Mouse (Mus musculus) forebrain, embryonic 11.5 days (tissue): ENCODE measurements around the gene Zfp664. TPM values are rescaled to one million over a fixed set of nuclear protein-coding genes. Genes with fewer than 3 reads are reported as not detected.
A peak's percentile ranks its signal among the peaks of the same experiment; 100 is the strongest.

ENCODE experiments used
- ATAC-seq: fragments of 200-750 bp; cut with Nextera tagmentation; replicated peaks from 2 replicates; pipeline ENCODE4 v1.8.0; 2017; ENCODE audit warnings: moderate TSS enrichment; ENCODE audit not compliant: low FRiP score
- DNase-seq: peaks from one replicate; pipeline ENCODE4 v3.0.0-alpha.2; 2017; ENCODE audit warnings: low spot score
- H3K27ac ChIP-seq: fragments of 300-500 bp; sonication (generic); 2 replicates; pipeline ENCODE4 v1.5.1; 2014; ENCODE audit warnings: low read depth, low read length
- H3K27me3 ChIP-seq: fragments of 300-500 bp; sonication (generic); 2 replicates; pipeline ENCODE4 v1.6.1; 2014; ENCODE audit warnings: mild to moderate bottlenecking, low read length, mixed read lengths; ENCODE audit not compliant: control insufficient read depth, insufficient read depth
- H3K36me3 ChIP-seq: fragments of 300-500 bp; sonication (generic); 2 replicates; pipeline ENCODE4 v1.6.1; 2014; ENCODE audit warnings: mild to moderate bottlenecking, low read length, moderate library complexity, mixed read lengths; ENCODE audit not compliant: control insufficient read depth, insufficient read depth
- H3K4me1 ChIP-seq: fragments of 300-500 bp; sonication (generic); replicated peaks from 2 replicates; pipeline ENCODE4 v1.6.1; 2014; ENCODE audit warnings: low read length, mixed read lengths; ENCODE audit not compliant: control insufficient read depth, insufficient read depth
- H3K4me2 ChIP-seq: fragments of 300-500 bp; sonication (generic); 2 replicates; pipeline ENCODE4 v1.6.1; 2014; ENCODE audit warnings: low read depth, mild to moderate bottlenecking, low read length, moderate library complexity, mixed read lengths; ENCODE audit not compliant: severe bottlenecking
- H3K4me3 ChIP-seq: fragments of 300-500 bp; sonication (generic); 2 replicates; pipeline ENCODE4 v1.5.1; 2014; ENCODE audit warnings: low read depth, low read length
- H3K9ac ChIP-seq: fragments of 300-500 bp; sonication (generic); 2 replicates; pipeline ENCODE4 v1.6.1; 2014; ENCODE audit warnings: low read length
- H3K9me3 ChIP-seq: fragments of 300-500 bp; sonication (generic); 2 replicates; pipeline ENCODE4 v1.6.1; 2016; ENCODE audit warnings: low read length, mixed read lengths; ENCODE audit not compliant: control insufficient read depth
- WGBS: fragments of 180-500 bp; shearing (Covaris S2); extraction: QIAGEN DNeasy Blood & Tissue Kit; methylation state at CpG from one replicate; pipeline ENCODE4 v1.1.7; 2014; 5-methylcytosine and 5-hydroxymethylcytosine counted together
- polyA plus RNA-seq: library from polyadenylated mRNA; unstranded; fragments of >200 nt; fragmentation: Nextera tagmentation; extraction: Ambion mirVana; gene quantifications from 2 replicates; pipeline ENCODE4 v1.2.1, GENCODE M21; 2014

The Zfp664 gene
- 139 and 166 TPM in 2 replicates for polyA plus RNA-seq

- ATAC-seq, result peak; percentile 90
- Histone ChIP-seq H3K4me2 (peak within 1 kb of the TSS; percentile 94), H3K36me3 (no peaks in the 10 kb centered on the region), H3K27ac (peak within 1 kb of the TSS; percentile 87), H3K9me3 (no peaks in the 10 kb centered on the region), H3K9ac (peak within 1 kb of the TSS; percentile 97), H3K4me1 (peaks cover 7% of the 10 kb centered on the region; the same call in 1 of the 2 replicates), H3K27me3 (peaks cover 4% of the 10 kb centered on the region), H3K4me3 (peak within 1 kb of the TSS; percentile 99)
- WGBS, result under 1% methylated on average over 76 of the region's 103 CpGs
- peak; percentile 100 for DNase-seq
Measured at GRCm38 (mm10) chr5:124862013-124862866, at the start of gene Zfp664, which contains the start of gene Ccdc92. Gene Zfp664 (plus strand): TSS chr5:124862691. Gene Ccdc92 (minus strand): TSS chr5:124862424.

- 81% methylated on average over 5 of the region's 5 CpGs for WGBS
- Histone ChIP-seq H3K4me3 (no peak overlapping the region), H3K4me2 (no peak overlapping the region), H3K9me3 (no peaks in the 10 kb centered on the region; the same call in 1 of the 2 replicates), H3K27me3 (no peaks in the 10 kb centered on the region), H3K4me1 (no peaks in the 10 kb centered on the region), H3K36me3 (no peaks in the 10 kb centered on the region), H3K9ac (no peak overlapping the region), H3K27ac (no peak overlapping the region)
- ATAC-seq (no peak), DNase-seq (no peak)
Measured at GRCm38 (mm10) chr5:124814797-124815196, 47.7 kb upstream of the Zfp664 start.

- Histone ChIP-seq H3K27ac (no peak overlapping the region), H3K4me3 (no peak overlapping the region), H3K36me3 (no peaks in the 10 kb centered on the region), H3K4me1 (no peaks in the 10 kb centered on the region), H3K27me3 (no peaks in the 10 kb centered on the region), H3K4me2 (no peak overlapping the region), H3K9ac (no peak overlapping the region), H3K9me3 (no peaks in the 10 kb centered on the region; the same call in 1 of the 2 replicates)
- WGBS, result 86% methylated on average over 15 of the region's 15 CpGs
- ATAC-seq, result no peak
- no peak for DNase-seq
Measured at GRCm38 (mm10) chr5:124817050-124817449, 45.4 kb upstream of the Zfp664 start.

- ATAC-seq, result no peak
- no peak overlapping the region for H3K4me2 ChIP-seq
- no peaks in the 10 kb centered on the region; the same call in 1 of the 2 replicates for H3K9me3 ChIP-seq
- no peaks in the 10 kb centered on the region for H3K36me3 ChIP-seq
- H3K4me3 ChIP-seq, result no peak overlapping the region
- no peaks in the 10 kb centered on the region for H3K4me1 ChIP-seq
- DNase-seq, result no peak
- WGBS, result 85% methylated on average over 18 of the region's 18 CpGs
- H3K9ac ChIP-seq, result no peak overlapping the region
- no peak overlapping the region for H3K27ac ChIP-seq
- H3K27me3 ChIP-seq, result no peaks in the 10 kb centered on the region
Measured at GRCm38 (mm10) chr5:124822128-124822894, 40.2 kb upstream of the Zfp664 start.

GRCm38 (mm10) chr5:124830331-124830730 is 32.2 kb upstream of the Zfp664 start:
- Histone ChIP-seq H3K36me3 (no peaks in the 10 kb centered on the region; the same call in 1 of the 2 replicates), H3K9ac (no peak overlapping the region), H3K27me3 (no peaks in the 10 kb centered on the region), H3K4me2 (no peak overlapping the region), H3K27ac (no peak overlapping the region), H3K4me1 (no peaks in the 10 kb centered on the region), H3K9me3 (no peaks in the 10 kb centered on the region), H3K4me3 (no peak overlapping the region)
- WGBS, result 93% methylated on average over 12 of the region's 12 CpGs
- ATAC-seq, result no peak
- no peak for DNase-seq

GRCm38 (mm10) chr5:124835218-124835617 is 27.3 kb upstream of the Zfp664 start:
- WGBS, result 96% methylated on average over 15 of the region's 15 CpGs
- no peak overlapping the region for H3K9ac ChIP-seq
- H3K27me3 ChIP-seq, result no peaks in the 10 kb centered on the region
- no peak overlapping the region for H3K27ac ChIP-seq
- H3K4me3 ChIP-seq, result no peak overlapping the region
- DNase-seq (no peak), ATAC-seq (no peak)
- H3K4me2 ChIP-seq, result no peak overlapping the region
- H3K9me3 ChIP-seq, result no peaks in the 10 kb centered on the region
- H3K4me1 ChIP-seq, result no peaks in the 10 kb centered on the region
- H3K36me3 ChIP-seq, result no peaks in the 10 kb centered on the region; the same call in 1 of the 2 replicates

GRCm38 (mm10) chr5:124836075-124836474 is 26.4 kb upstream of the Zfp664 start:
- Histone ChIP-seq H3K27me3 (no peaks in the 10 kb centered on the region), H3K4me3 (no peak overlapping the region), H3K4me1 (no peaks in the 10 kb centered on the region), H3K9ac (no peak overlapping the region), H3K36me3 (no peaks in the 10 kb centered on the region; the same call in 1 of the 2 replicates), H3K4me2 (no peak overlapping the region), H3K9me3 (no peaks in the 10 kb centered on the region), H3K27ac (no peak overlapping the region)
- ATAC-seq (no peak), DNase-seq (no peak)
- 92% methylated on average over 10 of the region's 10 CpGs for WGBS

- no peak overlapping the region for H3K27ac ChIP-seq
- H3K4me1 ChIP-seq, result no peaks in the 10 kb centered on the region
- 88% methylated on average over 4 of the region's 4 CpGs for WGBS
- H3K36me3 ChIP-seq, result no peaks in the 10 kb centered on the region; the same call in 1 of the 2 replicates
- no peak overlapping the region for H3K4me3 ChIP-seq
- no peaks in the 10 kb centered on the region for H3K27me3 ChIP-seq
- DNase-seq (no peak), ATAC-seq (no peak)
- no peak overlapping the region for H3K9ac ChIP-seq
- no peaks in the 10 kb centered on the region for H3K9me3 ChIP-seq
- H3K4me2 ChIP-seq, result no peak overlapping the region
Measured at GRCm38 (mm10) chr5:124836621-124837020, 25.9 kb upstream of the Zfp664 start.
